Mouse (Mus musculus) kidney, embryonic 16.5 days (tissue): Measurements from ENCODE around the gene Gm10337. TPM values are rescaled to one million over a fixed set of nuclear protein-coding genes. Genes with fewer than 3 reads are reported as not detected.

Experiments
- ATAC-seq: fragments of 200-750 bp; cut with Nextera tagmentation; 2 replicates; pipeline ENCODE4 v1.8.0; 2017; ENCODE audit warnings: moderate TSS enrichment; ENCODE audit not compliant: low FRiP score, low TSS enrichment
- H3K27ac ChIP-seq: fragments of 300-500 bp; sonication (generic); 2 replicates; pipeline ENCODE4 v1.5.1; 2014; ENCODE audit warnings: low read length
- H3K27me3 ChIP-seq: fragments of 300-500 bp; sonication (generic); 2 replicates; pipeline ENCODE4 v1.6.1; 2014; ENCODE audit warnings: low read length, control low read depth, mixed read lengths; ENCODE audit not compliant: insufficient read depth
- H3K36me3 ChIP-seq: fragments of 300-500 bp; sonication (generic); 2 replicates; pipeline ENCODE4 v1.6.1; 2014; ENCODE audit warnings: low read length, control low read depth, mixed read lengths; ENCODE audit not compliant: insufficient read depth
- H3K4me1 ChIP-seq: fragments of 300-500 bp; sonication (generic); 2 replicates; pipeline ENCODE4 v1.6.1; 2014; ENCODE audit warnings: low read length, control low read depth, mixed read lengths; ENCODE audit not compliant: insufficient read depth
- H3K4me2 ChIP-seq: fragments of 300-500 bp; sonication (generic); replicated peaks from 2 replicates; pipeline ENCODE4 v1.6.1; 2014; ENCODE audit warnings: low read depth, low read length
- H3K4me3 ChIP-seq: fragments of 300-500 bp; sonication (generic); 2 replicates; pipeline ENCODE4 v1.5.1; 2014; ENCODE audit warnings: mild to moderate bottlenecking, low read length
- H3K9ac ChIP-seq: fragments of 300-500 bp; sonication (generic); replicated peaks from 2 replicates; pipeline ENCODE4 v1.6.1; 2014; ENCODE audit warnings: low read length
- H3K9me3 ChIP-seq: fragments of 300-500 bp; sonication (generic); 2 replicates; pipeline ENCODE4 v1.6.1; 2016; ENCODE audit warnings: low read length, control low read depth
- WGBS: fragments of 180-500 bp; shearing (Covaris S2); extraction: QIAGEN DNeasy Blood & Tissue Kit; methylation state at CpG from one replicate; pipeline ENCODE4 v1.1.7; 2014; 5-methylcytosine and 5-hydroxymethylcytosine counted together
- polyA plus RNA-seq: library from polyadenylated mRNA; unstranded; fragments of >200 nt; fragmentation: Nextera tagmentation; extraction: Ambion mirVana; gene quantifications from 2 replicates; pipeline ENCODE4 v1.2.1, GENCODE M21; 2015

Gm10337 gene
- polyA plus RNA-seq, 1 experiment from 2014 or later = 6.7 TPM

DNA sequence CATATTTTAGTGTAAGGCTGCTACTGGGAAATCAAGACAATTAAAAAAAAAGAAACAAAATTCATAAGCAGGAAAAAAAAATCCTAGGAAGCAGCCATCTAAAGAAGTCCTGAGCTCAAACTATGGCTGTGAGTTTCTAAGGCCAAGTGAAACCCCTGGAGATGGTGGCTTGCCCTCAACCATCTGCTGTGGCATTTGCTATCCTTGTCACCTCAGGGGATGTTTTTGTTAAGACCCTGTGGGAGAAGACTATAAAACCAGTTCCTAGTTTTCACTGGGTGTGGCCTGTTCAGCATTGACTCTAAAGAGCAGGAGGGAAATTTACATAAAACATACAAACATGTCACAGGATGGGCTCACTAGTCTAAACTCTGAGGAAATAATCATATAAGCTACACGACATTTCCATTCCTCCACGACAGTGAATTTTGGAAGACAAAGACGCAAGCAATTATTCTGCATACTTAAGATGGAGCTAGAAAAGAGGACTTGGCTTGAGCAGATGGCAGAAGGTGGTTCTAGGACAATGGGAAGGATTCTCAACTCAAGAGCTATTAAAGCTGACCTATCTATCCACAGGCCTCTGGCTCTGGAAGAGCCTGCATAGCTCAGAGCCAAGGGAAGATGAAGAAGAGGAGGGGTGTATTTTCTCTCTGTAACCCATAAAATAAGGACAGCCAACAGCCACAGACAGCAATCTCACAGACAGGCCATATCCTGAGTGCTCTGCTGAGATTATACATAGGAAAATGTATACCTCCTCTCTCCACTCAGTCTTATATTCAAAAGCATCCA lies 28.8 kb downstream of the Gm10337 start:
- Histone ChIP-seq H3K36me3 (peaks cover 73% of the 10 kb centered on the region), H3K4me2 (no peak overlapping the region), H3K9me3 (no peaks in the 10 kb centered on the region), H3K4me3 (no peak overlapping the region), H3K4me1 (no peaks in the 10 kb centered on the region), H3K9ac (no peak overlapping the region), H3K27ac (no peak overlapping the region), H3K27me3 (no peaks in the 10 kb centered on the region)
- no peak for ATAC-seq
- WGBS = 91% methylated on average over 3 of the region's 3 CpGs

DNA sequence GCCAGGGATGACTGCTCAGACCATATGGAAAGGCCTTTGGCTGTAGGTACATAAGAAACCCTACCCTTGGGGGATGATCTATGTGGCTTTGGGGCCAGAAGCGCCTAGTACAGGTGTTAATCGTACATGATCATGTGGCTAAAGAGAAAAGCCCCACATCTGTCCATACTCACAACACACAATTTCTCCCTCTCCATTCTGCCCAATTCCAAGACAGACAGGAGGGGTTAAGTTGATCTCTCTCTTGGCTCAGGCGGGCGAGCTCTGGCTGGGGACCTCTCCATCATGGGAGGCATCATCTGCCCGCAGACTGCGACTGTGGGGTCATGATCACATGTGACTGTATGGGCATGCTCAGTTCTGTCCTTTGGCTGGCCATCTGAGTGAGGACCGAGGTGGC lies 30.4 kb downstream of the Gm10337 start:
- peaks cover 64% of the 10 kb centered on the region for H3K36me3 ChIP-seq
- ATAC-seq = no peak
- 89% methylated on average over 7 of the region's 7 CpGs for WGBS

DNA sequence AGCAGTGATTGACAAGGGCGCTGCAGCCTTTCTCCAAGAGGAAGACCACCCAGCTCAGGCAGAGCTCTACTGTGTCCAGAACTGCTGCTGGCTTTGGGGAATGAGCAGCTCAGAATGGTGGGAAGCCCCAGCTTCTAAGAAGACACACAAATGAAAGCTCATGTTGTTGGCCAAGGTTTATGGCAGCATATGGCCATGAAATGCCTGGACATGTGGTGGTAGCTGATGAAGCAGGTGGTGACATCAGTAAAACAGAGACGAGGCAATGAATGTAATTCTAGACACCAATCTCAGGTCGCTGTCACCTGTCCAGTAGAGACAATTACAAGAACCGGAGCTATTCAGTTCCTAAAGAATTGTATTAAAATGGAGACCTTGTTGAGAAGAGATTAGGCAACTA lies 41.3 kb downstream of the Gm10337 start:
- 87% methylated on average over 4 of the region's 4 CpGs for WGBS

More for the DNA sequence above, 30.4 kb downstream of the Gm10337 start:
- H3K9me3 ChIP-seq = no peaks in the 10 kb centered on the region
- no peak overlapping the region for H3K4me3 ChIP-seq
- H3K27ac ChIP-seq = no peak overlapping the region
- H3K4me1 ChIP-seq = no peaks in the 10 kb centered on the region
- H3K27me3 ChIP-seq = no peaks in the 10 kb centered on the region
- no peak overlapping the region for H3K9ac ChIP-seq
- H3K4me2 ChIP-seq = no peak overlapping the region

DNA sequence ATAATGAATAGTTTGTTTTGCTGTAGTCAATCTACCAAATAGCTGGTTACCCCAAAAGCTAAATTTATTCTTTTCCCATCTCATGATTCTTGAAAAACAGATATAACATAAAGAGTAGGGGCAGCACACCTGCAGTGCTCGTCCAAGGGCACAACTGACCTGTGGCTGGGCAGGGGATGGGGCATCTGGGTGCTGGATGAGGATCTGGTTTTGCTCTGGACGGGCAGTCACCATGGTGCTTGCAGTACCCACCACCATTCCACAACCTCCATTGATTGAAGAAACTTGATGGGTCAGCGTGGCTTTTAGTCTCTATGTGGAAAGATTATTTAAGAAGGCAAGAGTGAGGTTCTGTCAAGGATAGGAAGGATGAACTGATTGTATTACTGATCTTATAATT lies 42.7 kb downstream of the Gm10337 start:
- WGBS = 90% methylated on average over 3 of the region's 3 CpGs
- H3K4me1 ChIP-seq = no peaks in the 10 kb centered on the region
- no peak overlapping the region for H3K4me2 ChIP-seq
- H3K9ac ChIP-seq = no peak overlapping the region
- ATAC-seq = no peak
- no peak overlapping the region for H3K4me3 ChIP-seq
- peaks cover 48% of the 10 kb centered on the region for H3K36me3 ChIP-seq
- no peaks in the 10 kb centered on the region for H3K9me3 ChIP-seq
- H3K27me3 ChIP-seq = no peaks in the 10 kb centered on the region
- H3K27ac ChIP-seq = no peak overlapping the region

More for the DNA sequence above, 41.3 kb downstream of the Gm10337 start:
- Histone ChIP-seq H3K27me3 (no peaks in the 10 kb centered on the region), H3K9ac (no peak overlapping the region), H3K9me3 (no peaks in the 10 kb centered on the region), H3K36me3 (peaks cover 57% of the 10 kb centered on the region), H3K4me3 (no peak overlapping the region), H3K4me2 (no peak overlapping the region), H3K4me1 (no peaks in the 10 kb centered on the region), H3K27ac (no peak overlapping the region)
- ATAC-seq = no peak

DNA sequence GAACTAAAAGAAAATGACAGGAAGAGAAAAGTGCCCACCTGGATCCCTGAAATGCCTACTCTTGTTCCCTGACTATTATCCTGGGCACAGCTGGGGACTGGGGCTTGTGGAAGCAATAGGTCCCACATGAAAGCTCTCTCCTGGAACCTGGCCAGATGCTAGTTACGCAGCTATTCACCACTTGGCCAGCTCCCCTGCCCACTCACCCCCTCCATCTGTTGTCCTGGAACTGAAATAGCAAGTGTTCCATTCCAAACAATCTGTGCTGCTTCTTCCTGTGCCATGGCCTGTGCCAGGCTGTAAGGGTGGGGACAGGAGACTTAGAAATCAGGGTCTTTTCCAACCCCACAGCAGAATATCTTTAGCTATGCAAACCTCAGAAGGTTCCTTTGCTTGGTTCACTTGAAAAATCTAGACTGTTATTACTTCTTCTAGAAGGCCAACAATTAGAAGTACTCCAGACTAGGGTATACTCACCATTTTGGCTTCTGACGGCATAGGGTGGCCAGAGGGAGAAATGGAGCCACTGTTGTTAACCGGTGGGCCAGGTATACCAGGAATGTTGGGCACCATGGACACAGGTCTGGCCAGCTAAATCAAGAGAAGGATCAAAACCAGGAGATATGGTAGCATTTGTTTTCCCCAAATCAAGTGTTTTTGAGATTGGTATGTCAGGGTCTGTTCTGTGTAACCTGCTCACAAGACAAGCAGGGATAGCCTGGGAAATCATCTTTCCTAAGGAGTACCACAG lies 43.3 kb downstream of the Gm10337 start:
- Histone ChIP-seq H3K27me3 (no peaks in the 10 kb centered on the region), H3K4me1 (no peaks in the 10 kb centered on the region), H3K4me3 (no peak overlapping the region), H3K9me3 (no peaks in the 10 kb centered on the region), H3K4me2 (no peak overlapping the region), H3K9ac (no peak overlapping the region), H3K27ac (no peak overlapping the region), H3K36me3 (peaks cover 47% of the 10 kb centered on the region)
- ATAC-seq = no peak
- 87% methylated on average over 3 of the region's 3 CpGs for WGBS

DNA sequence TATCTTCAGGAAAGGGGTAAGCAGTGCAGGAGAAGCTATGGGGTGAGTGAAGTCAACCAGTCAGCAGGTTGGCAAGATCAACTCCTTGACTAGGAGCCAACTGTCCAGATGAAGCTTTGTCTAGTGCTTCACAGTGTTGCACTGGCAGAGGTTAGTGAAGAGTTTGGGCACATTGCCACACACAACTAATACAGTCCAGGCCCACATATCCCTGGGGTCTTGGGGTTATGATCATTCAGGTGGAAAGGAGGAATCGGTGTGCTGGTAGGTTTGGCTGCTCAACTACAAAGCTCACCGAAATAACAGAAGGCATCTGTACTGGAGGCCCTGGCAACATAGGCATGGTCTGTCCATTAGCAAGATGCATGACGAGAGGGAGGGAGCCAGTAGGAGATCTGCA lies 44.0 kb downstream of the Gm10337 start:
- H3K9ac ChIP-seq = no peak overlapping the region
- H3K4me3 ChIP-seq = no peak overlapping the region
- H3K36me3 ChIP-seq = peaks cover 46% of the 10 kb centered on the region
- no peaks in the 10 kb centered on the region for H3K27me3 ChIP-seq
- no peak for ATAC-seq
- no peak overlapping the region for H3K4me2 ChIP-seq
- no peaks in the 10 kb centered on the region for H3K9me3 ChIP-seq
- H3K4me1 ChIP-seq = no peaks in the 10 kb centered on the region
- WGBS = 92% methylated on average over 3 of the region's 3 CpGs
- no peak overlapping the region for H3K27ac ChIP-seq

DNA sequence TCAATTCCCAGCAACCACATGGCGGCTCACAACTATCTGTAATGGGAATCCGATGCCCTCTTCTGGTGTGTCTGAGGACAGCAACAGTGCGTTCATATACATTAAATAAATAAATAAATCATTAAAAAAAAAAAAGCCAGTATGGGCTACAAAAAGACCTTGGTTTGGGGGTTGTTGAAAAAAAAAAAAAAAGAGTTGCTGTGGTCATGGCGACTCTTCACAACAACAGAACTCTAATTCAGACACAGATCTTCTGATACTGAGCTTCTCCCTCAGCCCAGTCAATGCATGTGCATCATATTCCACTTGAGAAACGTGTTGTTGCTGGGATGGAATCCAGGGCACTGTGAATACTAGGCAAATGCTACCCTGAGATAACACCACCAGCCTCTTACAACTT lies 49.1 kb downstream of the Gm10337 start:
- H3K4me3 ChIP-seq = no peak overlapping the region
- H3K9me3 ChIP-seq = no peaks in the 10 kb centered on the region
- H3K27ac ChIP-seq = no peak overlapping the region
- H3K4me2 ChIP-seq = no peak overlapping the region
- ATAC-seq = no peak
- 95% methylated on average over 5 of the region's 5 CpGs for WGBS
- H3K9ac ChIP-seq = no peak overlapping the region
- no peaks in the 10 kb centered on the region for H3K27me3 ChIP-seq
- peaks cover 38% of the 10 kb centered on the region for H3K36me3 ChIP-seq
- no peaks in the 10 kb centered on the region for H3K4me1 ChIP-seq

Other genes with a start within 250 kb of the Gm10337 start
- gene Rarg, start 246.2 kb upstream of the Gm10337 start, polyA plus RNA-seq = 31.9 and 35.4 TPM in 2 replicates
- 0.36 and 0.89 TPM in 2 replicates for gene Gm9918, start 233.2 kb upstream of the Gm10337 start, polyA plus RNA-seq
- 76.5 and 78.8 TPM in 2 replicates for gene Mfsd5, start 224.3 kb upstream of the Gm10337 start, polyA plus RNA-seq
- 31.4 and 33.6 TPM in 2 replicates for gene Espl1, start 207.5 kb upstream of the Gm10337 start, polyA plus RNA-seq
- 376 and 377 TPM in 2 replicates for gene Pfdn5, start 177.6 kb upstream of the Gm10337 start, polyA plus RNA-seq
- 118 and 120 TPM in 2 replicates for gene Myg1, start 172.0 kb upstream of the Gm10337 start, polyA plus RNA-seq
- 89.2 and 91.7 TPM in 2 replicates for gene Aaas, start 153.0 kb upstream of the Gm10337 start, polyA plus RNA-seq
- 1.2 and 1.3 TPM in 2 replicates for gene Sp7, start 136.5 kb upstream of the Gm10337 start, polyA plus RNA-seq
- 10.6 and 11.3 TPM in 2 replicates for gene Sp1, start 97.6 kb upstream of the Gm10337 start, polyA plus RNA-seq
- gene Amhr2, start 58.4 kb upstream of the Gm10337 start, polyA plus RNA-seq = 1.7 and 2.0 TPM in 2 replicates
- 81.5 and 94.9 TPM in 2 replicates for gene Prr13, start 44.7 kb upstream of the Gm10337 start, polyA plus RNA-seq
- 209 and 212 TPM in 2 replicates for gene Pcbp2, start 33.2 kb upstream of the Gm10337 start, polyA plus RNA-seq
- 17.2 and 19.5 TPM in 2 replicates for gene Map3k12, start 13.3 kb downstream of the Gm10337 start, polyA plus RNA-seq
- 95.6 and 99.3 TPM in 2 replicates for gene Tarbp2, start 14.5 kb downstream of the Gm10337 start, polyA plus RNA-seq
- gene Npff, start 21.2 kb downstream of the Gm10337 start, polyA plus RNA-seq = 2.0 and 2.9 TPM in 2 replicates
- 0.36 TPM in 1 of 2 replicates, not detected in the other for gene Gm28047, start 121.3 kb downstream of the Gm10337 start, polyA plus RNA-seq
- 30.9 and 39.2 TPM in 2 replicates for gene Atf7, start 121.7 kb downstream of the Gm10337 start, polyA plus RNA-seq
- gene Atp5g2, start 168.6 kb downstream of the Gm10337 start, polyA plus RNA-seq = 60.1 and 74.0 TPM in 2 replicates
- 60.4 and 63.2 TPM in 2 replicates for gene Calcoco1, start 218.5 kb downstream of the Gm10337 start, polyA plus RNA-seq